Mouse (Mus musculus) heart, adult 2 months (tissue): ENCODE data around the gene Tjap1. TPM values are rescaled to one million over a fixed set of nuclear protein-coding genes. Genes with fewer than 3 reads are reported as not detected.
A peak's percentile ranks its signal among the peaks of the same experiment; 100 is the strongest.

Experiments
- DNase-seq, 2 experiments: peaks; one replicate each; pipeline ENCODE4 v3.0.0; 2021
- H3K27ac ChIP-seq: fragments of 200-600 bp; 2 replicates; pipeline ENCODE4 v1.8.1; 2022
- H3K27me3 ChIP-seq: fragments of 200-500 bp; 2 replicates; pipeline ENCODE4 v1.6.1; 2012; ENCODE audit warnings: mild to moderate bottlenecking, low read length, inconsistent platforms, mixed read lengths; ENCODE audit not compliant: control insufficient read depth, insufficient read depth
- H3K36me3 ChIP-seq: fragments of 200-500 bp; 2 replicates; pipeline ENCODE4 v1.6.1; 2012; ENCODE audit warnings: low read length, inconsistent platforms; ENCODE audit not compliant: control insufficient read depth, insufficient read depth
- H3K4me1 ChIP-seq: fragments of 200-500 bp; 2 replicates; pipeline ENCODE4 v1.6.1; 2011; ENCODE audit warnings: low read length; ENCODE audit not compliant: control insufficient read depth, insufficient read depth
- H3K4me3 ChIP-seq: fragments of 200-600 bp; 2 replicates; pipeline ENCODE4 v1.8.1; 2022
- H3K79me2 ChIP-seq: fragments of 200-500 bp; replicated peaks from 2 replicates; pipeline ENCODE4 v1.6.1; 2012; ENCODE audit warnings: mild to moderate bottlenecking, inconsistent platforms, low read length, moderate library complexity, mixed read lengths; ENCODE audit not compliant: control insufficient read depth, insufficient read depth
- H3K9ac ChIP-seq: fragments of 200-500 bp; 2 replicates; pipeline ENCODE4 v1.6.1; 2012; ENCODE audit warnings: low read depth, mild to moderate bottlenecking, control low read depth, inconsistent platforms, low read length, mixed read lengths
- CTCF ChIP-seq: fragments of 200-600 bp; IDR thresholded peaks from 2 replicates; pipeline ENCODE4 v1.8.1; 2022; ENCODE audit warnings: antibody characterized with exemption, mild to moderate bottlenecking, moderate library complexity
- EP300 ChIP-seq: fragments of 200-500 bp; IDR thresholded peaks from 2 replicates; pipeline ENCODE4 v1.6.1; 2011; ENCODE audit warnings: low read depth, low read length, control low read depth; ENCODE audit not compliant: insufficient read depth
- POLR2A ChIP-seq: fragments of 200-500 bp; IDR thresholded peaks from 2 replicates; pipeline ENCODE4 v1.6.1; 2011; ENCODE audit warnings: mild to moderate bottlenecking, low read depth, low read length, control low read depth; ENCODE audit not compliant: insufficient read depth
- WGBS: fragments of 180-500 bp; shearing (Covaris S2); methylation state at CpG from one replicate; pipeline ENCODE4 v1.1.7; 2018; 5-methylcytosine and 5-hydroxymethylcytosine counted together
- intact Hi-C: fragments of 180-260 bp; cut with DNase I; formaldehyde crosslinking; loops from one replicate; pipeline ENCODE4 v1.15.1; 2025
- polyA plus RNA-seq: library from polyadenylated mRNA; depleted of rRNA; stranded (reverse); fragments of >200 nt; gene quantifications from 2 replicates; pipeline ENCODE4 v1.2.3, GENCODE M21; 2012
- total RNA-seq, 2 experiments: library from RNA; stranded (reverse); gene quantifications; 2 replicates each; pipeline ENCODE4 v1.2.3; 2021

Gene Tjap1
- total and polyA plus RNA-seq, 3 experiments, result 28.3 to 39.1 (median 34.7) TPM

- H3K79me2 ChIP-seq, result no peaks in the 10 kb centered on the region
- WGBS, result 57% methylated on average over 6 of the region's 6 CpGs
- no peak overlapping the region for H3K27ac ChIP-seq
- no peak overlapping the region for H3K9ac ChIP-seq
- H3K4me3 ChIP-seq, result no peak overlapping the region
- H3K27me3 ChIP-seq, result no peaks in the 10 kb centered on the region
- peaks cover 2% of the 10 kb centered on the region; the same call in 1 of the 2 replicates for H3K36me3 ChIP-seq
- intact Hi-C loops, result no loop called here
- TF ChIP-seq CTCF (no peak), EP300 (no peak), POLR2A (no peak)
- DNase-seq, result no peak
- H3K4me1 ChIP-seq, result peaks cover 9% of the 10 kb centered on the region
These were observed 2.6 kb upstream of the Tjap1 start for GRCm38 (mm10) chr17:46285407-46285806.

GRCm38 (mm10) chr17:46284653-46285052 is 1.8 kb upstream of the Tjap1 start:
- DNase-seq, result no peak
- TF ChIP-seq EP300, result no peak
- no peak for TF ChIP-seq POLR2A
- TF ChIP-seq CTCF, result no peak
- Histone ChIP-seq H3K4me1 (peaks cover 9% of the 10 kb centered on the region), H3K36me3 (peaks cover 2% of the 10 kb centered on the region; the same call in 1 of the 2 replicates), H3K9ac (no peak overlapping the region), H3K27ac (no peak overlapping the region), H3K4me3 (no peak overlapping the region), H3K27me3 (no peaks in the 10 kb centered on the region), H3K79me2 (no peaks in the 10 kb centered on the region)
- 52% methylated on average over 7 of the region's 7 CpGs for WGBS
- intact Hi-C loops, result no loop called here

- H3K27me3 ChIP-seq, result no peaks in the 10 kb centered on the region
- no peak for TF ChIP-seq CTCF
- TF ChIP-seq POLR2A, result no peak
- TF ChIP-seq EP300, result no peak
- H3K4me3 ChIP-seq, result no peak overlapping the region
- H3K36me3 ChIP-seq, result peaks cover 2% of the 10 kb centered on the region; the same call in 1 of the 2 replicates
- H3K79me2 ChIP-seq, result no peaks in the 10 kb centered on the region
- no peak overlapping the region for H3K27ac ChIP-seq
- peaks cover 9% of the 10 kb centered on the region for H3K4me1 ChIP-seq
- H3K9ac ChIP-seq, result no peak overlapping the region
- WGBS, result 70% methylated on average over 8 of the region's 8 CpGs
- DNase-seq, result no peak
- intact Hi-C loops, result no loop called here
These were observed 1.1 kb upstream of the Tjap1 start for GRCm38 (mm10) chr17:46283911-46284310.

- H3K9ac ChIP-seq, result no peak overlapping the region
- 33% methylated on average over 9 of the region's 9 CpGs for WGBS
- H3K27ac ChIP-seq, result peak overlapping the region; percentile 24; the same call in 1 of the 2 replicates
- no peak for TF ChIP-seq EP300
- no peak for TF ChIP-seq CTCF
- no peak for TF ChIP-seq POLR2A
- intact Hi-C loops, result no loop called here
- H3K36me3 ChIP-seq, result peaks cover 2% of the 10 kb centered on the region
- no peak for DNase-seq
- peak overlapping the region; percentile 59 for H3K4me3 ChIP-seq
- peaks cover 7% of the 10 kb centered on the region for H3K4me1 ChIP-seq
- H3K27me3 ChIP-seq, result no peaks in the 10 kb centered on the region
- H3K79me2 ChIP-seq, result peaks cover 2% of the 10 kb centered on the region; the same call in 1 of the 2 replicates
These were observed 314 bp upstream of the Tjap1 start for GRCm38 (mm10) chr17:46283140-46283539.

GRCm38 (mm10) chr17:46278011-46278765 is 4.6 kb downstream of the Tjap1 start:
- intact Hi-C loops, result no loop called here
- Histone ChIP-seq H3K4me1 (peaks cover 12% of the 10 kb centered on the region), H3K9ac (no peak overlapping the region), H3K4me3 (no peak overlapping the region), H3K27ac (peak overlapping the region; percentile 57), H3K79me2 (peaks cover 4% of the 10 kb centered on the region), H3K36me3 (peaks cover 10% of the 10 kb centered on the region), H3K27me3 (no peaks in the 10 kb centered on the region)
- TF ChIP-seq EP300 (no peak), CTCF (no peak), POLR2A (no peak)
- DNase-seq, result no peak
- 79% methylated on average over 12 of the region's 12 CpGs for WGBS

- H3K4me1 ChIP-seq, result peaks cover 13% of the 10 kb centered on the region; the same call in 1 of the 2 replicates
- H3K27ac ChIP-seq, result peak overlapping the region; percentile 57
- DNase-seq, result no peak
- no peaks in the 10 kb centered on the region for H3K27me3 ChIP-seq
- no peak for TF ChIP-seq POLR2A
- no peak for TF ChIP-seq EP300
- TF ChIP-seq CTCF, result no peak
- H3K36me3 ChIP-seq, result peaks cover 14% of the 10 kb centered on the region
- H3K9ac ChIP-seq, result no peak overlapping the region
- WGBS, result 50% methylated on average over 4 of the region's 4 CpGs
- intact Hi-C loops, result no loop called here
- peaks cover 4% of the 10 kb centered on the region for H3K79me2 ChIP-seq
- no peak overlapping the region for H3K4me3 ChIP-seq
These were observed 5.2 kb downstream of the Tjap1 start for GRCm38 (mm10) chr17:46277586-46277985.
